Mouse (Mus musculus): ENCODE measurements around the gene Ndufs1. TPM values are rescaled to one million over a fixed set of nuclear protein-coding genes. Genes with fewer than 3 reads are reported as not detected.
"Not testable (repeated sequence)": the region's sequence is repeated elsewhere in the genome, so short reads cannot be mapped to it uniquely, and the experiment has no call there.

Ndufs1 gene
- polyA plus RNA-seq, 2 experiments = 57.9 to 108 TPM

DNA sequence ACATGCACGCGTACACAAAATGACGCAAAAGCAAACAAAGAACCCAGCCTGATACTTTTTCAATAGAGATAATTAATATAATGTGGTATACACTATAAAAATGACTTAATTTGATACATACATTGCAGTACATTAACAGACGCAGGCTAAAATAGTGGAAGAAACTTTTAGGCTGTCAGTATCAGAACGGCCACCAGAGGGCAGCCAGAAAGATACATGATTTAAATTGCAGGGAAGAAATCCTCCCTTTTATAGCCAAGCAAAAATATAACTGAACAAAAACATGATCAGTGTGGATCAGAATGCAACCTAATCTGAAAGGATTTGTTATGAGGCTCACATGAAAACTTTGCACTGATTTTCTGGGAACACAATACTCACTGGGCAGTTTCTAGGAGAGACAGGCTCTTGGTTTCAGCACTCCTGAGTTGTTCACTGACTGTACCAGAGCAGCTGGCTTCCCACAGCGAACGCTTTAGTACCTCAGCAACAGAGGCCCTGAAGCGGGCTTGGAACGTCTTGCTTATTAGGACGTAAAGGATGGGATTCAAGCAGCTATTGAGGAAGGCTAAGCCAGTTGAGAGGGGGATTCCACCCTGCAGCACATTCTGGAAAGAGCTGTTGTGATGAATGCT is 6.1 kb upstream of the Ndufs1 start:
- no peak overlapping the region for H3K4me3 ChIP-seq (ENCODE audit: insufficient read depth in 1 of 2, low read depth in 2 of 2, low read length in 2 of 2)
- H3K9ac ChIP-seq (replicated peaks) = no peak overlapping the region
- H3K27ac ChIP-seq = no peak overlapping the region
- no peak overlapping the region for H3K4me2 ChIP-seq (ENCODE audit: low read depth)
- peaks cover 0 to 7% of the 10 kb centered on the region in 2 experiments; a peak in 3 of 4 replicates for H3K4me1 ChIP-seq (replicated peaks; ENCODE audit: control insufficient read depth in 2 of 2, insufficient read depth in 2 of 2, low read length in 1 of 2)
- DNase-seq (ENCODE audit: low read depth in 3 of 3, low spot score in 3 of 3) (no peak), ATAC-seq (ENCODE audit: insufficient read depth) (no peak)
- H3K36me3 ChIP-seq (replicated peaks; ENCODE audit: control insufficient read depth, insufficient read depth, low read depth) = peaks cover 24% of the 10 kb centered on the region
- H3K27me3 ChIP-seq (ENCODE audit: control insufficient read depth, insufficient read depth, low read length) = no peaks in the 10 kb centered on the region
- H3K9me3 ChIP-seq (ENCODE audit: control insufficient read depth, low read length) = no peaks in the 10 kb centered on the region
- WGBS (ENCODE audit: insufficient replicate concordance) = 58% methylated on average over 10 of the region's 10 CpGs
- TF ChIP-seq CTCF (IDR thresholded peaks at IDR 0.05; ENCODE audit: low read depth) (peak; percentile 60), EP300 (IDR thresholded peaks at IDR 0.05; ENCODE audit: low read depth) (no peak)

DNA sequence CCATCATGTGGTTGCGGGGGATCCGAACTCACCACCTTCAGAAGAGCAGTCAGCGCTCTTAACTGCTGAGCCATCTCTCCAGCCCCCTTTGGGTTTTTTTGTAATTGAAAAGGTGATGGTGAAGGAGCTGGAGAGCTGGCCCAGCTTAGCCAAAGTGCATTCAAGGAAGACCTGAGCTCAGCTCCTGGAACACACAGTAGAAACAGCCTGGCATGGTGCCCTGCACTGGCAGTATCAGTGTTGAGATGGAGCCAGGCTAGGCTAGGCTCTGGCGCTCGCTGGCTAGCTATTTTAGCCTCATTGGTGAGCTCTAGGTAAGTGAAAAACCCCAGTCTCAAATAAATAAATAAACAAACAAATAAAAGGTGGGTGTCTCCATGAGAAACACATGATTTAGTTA is 5.6 kb upstream of the Ndufs1 start:
- Histone ChIP-seq H3K27me3 (ENCODE audit: control insufficient read depth, insufficient read depth, low read length) (no peaks in the 10 kb centered on the region), H3K9ac (replicated peaks) (no peak overlapping the region), H3K27ac (no peak overlapping the region), H3K4me1 (replicated peaks; ENCODE audit: control insufficient read depth in 2 of 2, insufficient read depth in 2 of 2, low read length in 1 of 2) (peaks cover 0 to 9% of the 10 kb centered on the region in 2 experiments; a peak in 3 of 4 replicates), H3K4me2 (ENCODE audit: low read depth) (no peak overlapping the region), H3K9me3 (ENCODE audit: control insufficient read depth, low read length) (no peaks in the 10 kb centered on the region), H3K36me3 (replicated peaks; ENCODE audit: control insufficient read depth, insufficient read depth, low read depth) (peaks cover 26% of the 10 kb centered on the region), H3K4me3 (ENCODE audit: insufficient read depth in 1 of 2, low read depth in 2 of 2, low read length in 2 of 2) (no peak overlapping the region)
- TF ChIP-seq CTCF (IDR thresholded peaks at IDR 0.05; ENCODE audit: low read depth) = no peak
- no peak for TF ChIP-seq EP300 (IDR thresholded peaks at IDR 0.05; ENCODE audit: low read depth)
- ATAC-seq (ENCODE audit: insufficient read depth) (no peak), DNase-seq (ENCODE audit: low read depth in 3 of 3, low spot score in 3 of 3) (no peak)
- 80% methylated on average over 5 of the region's 5 CpGs for WGBS (ENCODE audit: insufficient replicate concordance)

DNA sequence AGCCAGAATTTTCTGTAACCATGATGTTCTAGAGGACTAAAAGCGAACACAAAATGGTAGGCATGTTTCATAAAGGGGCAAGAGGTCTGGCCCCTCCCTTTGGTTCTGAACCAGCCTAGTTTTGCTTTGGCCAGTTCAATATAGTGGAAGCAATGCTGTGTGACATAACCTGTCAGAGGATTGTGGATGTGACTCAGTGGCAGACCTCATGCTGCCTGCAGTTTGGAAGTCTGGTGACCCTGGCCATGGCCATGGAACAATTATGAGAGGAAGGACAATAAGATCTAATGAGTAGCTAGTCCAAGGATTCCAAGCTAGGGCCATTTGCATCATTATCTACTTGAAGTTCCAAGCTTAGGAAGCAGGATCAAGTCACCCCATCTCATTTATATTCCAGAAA is 4.8 kb upstream of the Ndufs1 start:
- WGBS (ENCODE audit: insufficient replicate concordance) = 85% methylated on average over 1 of the region's 1 CpGs
- Histone ChIP-seq H3K4me2 (ENCODE audit: low read depth) (no peak overlapping the region), H3K4me3 (ENCODE audit: insufficient read depth in 1 of 2, low read depth in 2 of 2, low read length in 2 of 2) (no peak overlapping the region), H3K27ac (no peak overlapping the region), H3K27me3 (ENCODE audit: control insufficient read depth, insufficient read depth, low read length) (no peaks in the 10 kb centered on the region), H3K9me3 (ENCODE audit: control insufficient read depth, low read length) (no peaks in the 10 kb centered on the region), H3K36me3 (replicated peaks; ENCODE audit: control insufficient read depth, insufficient read depth, low read depth) (peaks cover 26% of the 10 kb centered on the region), H3K9ac (replicated peaks) (no peak overlapping the region), H3K4me1 (replicated peaks; ENCODE audit: control insufficient read depth in 2 of 2, insufficient read depth in 2 of 2, low read length in 1 of 2) (peaks cover 0 to 9% of the 10 kb centered on the region in 2 experiments; a peak in 3 of 4 replicates)
- DNase-seq (ENCODE audit: low read depth in 3 of 3, low spot score in 3 of 3) (no peak), ATAC-seq (ENCODE audit: insufficient read depth) (no peak)
- TF ChIP-seq CTCF (IDR thresholded peaks at IDR 0.05; ENCODE audit: low read depth) = no peak
- no peak for TF ChIP-seq EP300 (IDR thresholded peaks at IDR 0.05; ENCODE audit: low read depth)

DNA sequence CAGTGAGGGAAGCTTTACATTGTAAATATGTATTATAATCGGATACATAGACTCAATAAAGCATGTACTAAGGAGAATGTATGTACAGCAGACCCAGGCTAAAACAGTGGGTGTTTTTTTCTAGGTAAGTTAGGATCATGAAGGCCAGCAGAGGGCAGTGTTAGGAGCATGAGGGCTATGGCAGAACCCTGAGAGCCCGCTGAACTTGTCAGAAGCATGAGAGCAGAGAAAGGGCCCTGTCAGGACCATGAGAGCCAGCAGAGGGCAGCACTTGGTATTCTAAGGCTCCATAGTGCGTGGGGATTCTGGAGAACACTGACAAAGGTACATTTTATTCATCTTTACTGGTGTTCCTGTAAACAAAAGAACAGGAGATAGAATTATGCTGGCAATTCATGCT is 4.4 kb upstream of the Ndufs1 start:
- 3% methylated on average over 3 of the region's 3 CpGs for WGBS (ENCODE audit: insufficient replicate concordance)
- H3K27ac ChIP-seq = no peak overlapping the region
- DNase-seq (ENCODE audit: low read depth in 3 of 3, low spot score in 3 of 3) = peak; percentile 86 to 91 (median 87)
- H3K4me1 ChIP-seq (replicated peaks; ENCODE audit: control insufficient read depth in 2 of 2, insufficient read depth in 2 of 2, low read length in 1 of 2) = peaks cover 0 to 9% of the 10 kb centered on the region in 2 experiments; a peak in 3 of 4 replicates
- H3K4me3 ChIP-seq (ENCODE audit: insufficient read depth in 1 of 2, low read depth in 2 of 2, low read length in 2 of 2) = no peak overlapping the region
- ATAC-seq (ENCODE audit: insufficient read depth) = peak; percentile 55
- peaks cover 26% of the 10 kb centered on the region for H3K36me3 ChIP-seq (replicated peaks; ENCODE audit: control insufficient read depth, insufficient read depth, low read depth)
- peak; percentile 96 for TF ChIP-seq CTCF (IDR thresholded peaks at IDR 0.05; ENCODE audit: low read depth)
- TF ChIP-seq EP300 (IDR thresholded peaks at IDR 0.05; ENCODE audit: low read depth) = no peak
- no peak overlapping the region for H3K4me2 ChIP-seq (ENCODE audit: low read depth)
- no peaks in the 10 kb centered on the region for H3K27me3 ChIP-seq (ENCODE audit: control insufficient read depth, insufficient read depth, low read length)
- no peak overlapping the region for H3K9ac ChIP-seq (replicated peaks)
- no peaks in the 10 kb centered on the region for H3K9me3 ChIP-seq (ENCODE audit: control insufficient read depth, low read length)

DNA sequence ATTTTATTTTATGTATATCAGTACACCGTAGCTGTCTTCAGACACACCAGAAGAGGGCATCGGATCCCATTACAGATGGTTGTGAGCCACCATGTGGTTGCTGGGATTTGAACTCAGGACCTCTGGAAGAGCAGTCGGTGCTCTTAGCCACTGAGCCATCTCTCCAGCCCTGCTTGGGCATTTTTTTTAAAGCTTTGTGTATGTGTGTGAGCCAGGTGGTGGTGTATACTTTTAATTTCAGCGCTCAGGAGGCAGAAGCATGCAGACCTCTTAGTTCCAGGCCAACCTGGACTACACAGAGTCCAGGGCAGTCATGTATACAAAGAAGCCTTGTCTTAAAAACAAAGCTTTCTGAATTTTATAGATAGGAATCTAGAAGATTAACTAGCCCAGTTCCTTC is 3.9 kb upstream of the Ndufs1 start:
- Histone ChIP-seq H3K4me1 (replicated peaks; ENCODE audit: control insufficient read depth in 2 of 2, insufficient read depth in 2 of 2, low read length in 1 of 2) (peaks cover 2 to 11% of the 10 kb centered on the region in 2 experiments), H3K36me3 (replicated peaks; ENCODE audit: control insufficient read depth, insufficient read depth, low read depth) (peaks cover 26% of the 10 kb centered on the region)
- not testable (repeated sequence) for H3K9me3 ChIP-seq (ENCODE audit: control insufficient read depth, low read length); H3K9ac ChIP-seq (replicated peaks); H3K4me3 ChIP-seq (ENCODE audit: insufficient read depth in 1 of 2, low read depth in 2 of 2, low read length in 2 of 2); DNase-seq (ENCODE audit: low read depth in 3 of 3, low spot score in 3 of 3); ATAC-seq (ENCODE audit: insufficient read depth); H3K27me3 ChIP-seq (ENCODE audit: control insufficient read depth, insufficient read depth, low read length); H3K4me2 ChIP-seq (ENCODE audit: low read depth); H3K27ac ChIP-seq
- WGBS (ENCODE audit: insufficient replicate concordance) = 57% methylated on average over 4 of the region's 4 CpGs

All from liver, embryonic 14.5 days (tissue).